Mouse (Mus musculus): ENCODE results near the gene Tedc1.

DNA sequence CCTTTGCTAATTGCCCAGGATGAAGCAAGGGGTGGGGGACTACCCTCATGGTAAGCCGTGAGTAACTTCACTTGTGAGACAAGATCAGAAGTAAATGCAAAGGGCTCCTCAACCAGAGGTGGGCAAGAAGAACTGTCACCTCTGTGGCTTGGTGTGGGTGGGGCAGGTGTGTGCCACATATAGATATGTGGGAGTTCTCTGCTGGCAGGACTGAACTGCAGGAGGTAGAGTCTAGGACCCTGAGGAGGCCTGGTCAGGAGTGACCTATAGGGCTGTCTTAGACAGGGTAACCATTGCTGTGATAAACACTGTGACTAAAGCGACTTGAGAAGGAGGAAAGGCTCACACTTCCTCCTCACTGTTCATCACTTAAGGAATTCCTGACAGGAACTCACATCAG is 37.2 kb downstream of the Tedc1 start:
- TF ChIP-seq CTCF (IDR thresholded peaks at IDR 0.05; ENCODE audit: control insufficient read depth, insufficient read depth, insufficient read length), result no peak
- no peak for TF ChIP-seq MYOD1 (IDR thresholded peaks at IDR 0.05; ENCODE audit: control insufficient read depth, insufficient read length, low read depth)
- no peak for TF ChIP-seq MAX (IDR thresholded peaks at IDR 0.05)

Data from C2C12 (cell line).